Mouse (Mus musculus): ENCODE data around the gene Tmem143. TPM values are rescaled to one million over a fixed set of nuclear protein-coding genes. Genes with fewer than 3 reads are reported as not detected.
"Not testable (repeated sequence)": the region's sequence is repeated elsewhere in the genome, so short reads cannot be mapped to it uniquely, and the experiment has no call there.

The Tmem143 gene
- polyA plus RNA-seq, 1 experiment from 2014 or later = 4.5 TPM

- H3K27ac ChIP-seq (replicated peaks); H3K36me3 ChIP-seq (replicated peaks); DNase-seq (ENCODE audit: low spot score); H3K27me3 ChIP-seq (replicated peaks; ENCODE audit: low read depth, poor library complexity, severe bottlenecking); H3K9me3 ChIP-seq: not testable (repeated sequence)
- H3K4me3 ChIP-seq = peak overlapping the region; percentile 67
- WGBS = 68% methylated on average over 4 of the region's 4 CpGs
- peaks cover 20% of the 10 kb centered on the region for H3K4me1 ChIP-seq
Observed at GRCm38 (mm10) chr7:45898125-45898524, 1.4 kb downstream of the Tmem143 start.

- Histone ChIP-seq H3K4me3 (no peak overlapping the region), H3K27me3 (replicated peaks; ENCODE audit: low read depth, poor library complexity, severe bottlenecking) (no peaks in the 10 kb centered on the region), H3K36me3 (replicated peaks) (no peaks in the 10 kb centered on the region), H3K9me3 (peaks cover 2% of the 10 kb centered on the region; the same call in 1 of the 2 replicates), H3K27ac (replicated peaks) (no peak overlapping the region), H3K4me1 (peaks cover 14% of the 10 kb centered on the region)
- DNase-seq (ENCODE audit: low spot score) = no peak
- WGBS = 61% methylated on average over 5 of the region's 5 CpGs
Observed at GRCm38 (mm10) chr7:45901562-45901961, 4.8 kb downstream of the Tmem143 start.

- 81% methylated on average over 12 of the region's 12 CpGs for WGBS
- Histone ChIP-seq H3K27me3 (replicated peaks; ENCODE audit: low read depth, poor library complexity, severe bottlenecking) (no peaks in the 10 kb centered on the region), H3K9me3 (peaks cover 2% of the 10 kb centered on the region; the same call in 1 of the 2 replicates), H3K27ac (replicated peaks) (no peak overlapping the region), H3K4me3 (no peak overlapping the region), H3K36me3 (replicated peaks) (no peaks in the 10 kb centered on the region; the same call in 1 of the 2 replicates), H3K4me1 (peaks cover 9% of the 10 kb centered on the region)
- peak; percentile 35 for DNase-seq (ENCODE audit: low spot score)
Observed at GRCm38 (mm10) chr7:45902481-45903002, 5.8 kb downstream of the Tmem143 start.

- peaks cover 30% of the 10 kb centered on the region for H3K36me3 ChIP-seq (replicated peaks)
- peaks cover 8% of the 10 kb centered on the region; the same call in 1 of the 2 replicates for H3K9me3 ChIP-seq
- no peaks in the 10 kb centered on the region for H3K27me3 ChIP-seq (replicated peaks; ENCODE audit: low read depth, poor library complexity, severe bottlenecking)
- 88% methylated on average over 9 of the region's 9 CpGs for WGBS
- H3K4me1 ChIP-seq = no peaks in the 10 kb centered on the region
- DNase-seq (ENCODE audit: low spot score) = no peak
- H3K27ac ChIP-seq (replicated peaks) = no peak overlapping the region
- H3K4me3 ChIP-seq = no peak overlapping the region
Observed at GRCm38 (mm10) chr7:45906622-45907021, 9.9 kb downstream of the Tmem143 start.

- DNase-seq (ENCODE audit: low spot score) = no peak
- H3K4me1 ChIP-seq = no peaks in the 10 kb centered on the region
- no peak overlapping the region for H3K27ac ChIP-seq (replicated peaks)
- H3K36me3 ChIP-seq (replicated peaks) = peaks cover 35% of the 10 kb centered on the region
- no peaks in the 10 kb centered on the region for H3K27me3 ChIP-seq (replicated peaks; ENCODE audit: low read depth, poor library complexity, severe bottlenecking)
- peaks cover 8% of the 10 kb centered on the region; the same call in 1 of the 2 replicates for H3K9me3 ChIP-seq
- H3K4me3 ChIP-seq = no peak overlapping the region
Observed at GRCm38 (mm10) chr7:45908384-45908783, 11.6 kb downstream of the Tmem143 start.

- Histone ChIP-seq H3K4me1 (peaks cover under 1% of the 10 kb centered on the region; the same call in 1 of the 2 replicates), H3K9me3 (peaks cover 5% of the 10 kb centered on the region; the same call in 1 of the 2 replicates), H3K27ac (replicated peaks) (no peak overlapping the region), H3K36me3 (replicated peaks) (peaks cover 36% of the 10 kb centered on the region), H3K27me3 (replicated peaks; ENCODE audit: low read depth, poor library complexity, severe bottlenecking) (no peaks in the 10 kb centered on the region), H3K4me3 (no peak overlapping the region)
- DNase-seq (ENCODE audit: low spot score) = no peak
- 95% methylated on average over 16 of the region's 16 CpGs for WGBS
Observed at GRCm38 (mm10) chr7:45909145-45909544, 12.4 kb downstream of the Tmem143 start.

GRCm38 (mm10) chr7:45914067-45914466, 17.3 kb downstream of the Tmem143 start:
- H3K27me3 ChIP-seq (replicated peaks; ENCODE audit: low read depth, poor library complexity, severe bottlenecking) = no peaks in the 10 kb centered on the region
- DNase-seq (ENCODE audit: low spot score) = no peak
- H3K4me3 ChIP-seq = no peak overlapping the region
- H3K4me1 ChIP-seq = peaks cover 29% of the 10 kb centered on the region
- H3K9me3 ChIP-seq = peaks cover 5% of the 10 kb centered on the region; the same call in 1 of the 2 replicates
- H3K27ac ChIP-seq (replicated peaks) = peak overlapping the region; percentile 15; the same call in 1 of the 2 replicates
- 85% methylated on average over 6 of the region's 6 CpGs for WGBS
- peaks cover 29% of the 10 kb centered on the region for H3K36me3 ChIP-seq (replicated peaks)

GRCm38 (mm10) chr7:45915011-45915410, 18.3 kb downstream of the Tmem143 start:
- Histone ChIP-seq H3K27ac (replicated peaks) (no peak overlapping the region), H3K27me3 (replicated peaks; ENCODE audit: low read depth, poor library complexity, severe bottlenecking) (peaks cover 6% of the 10 kb centered on the region), H3K36me3 (replicated peaks) (peaks cover 19% of the 10 kb centered on the region), H3K4me1 (peaks cover 32% of the 10 kb centered on the region), H3K4me3 (no peak overlapping the region), H3K9me3 (peaks cover 1% of the 10 kb centered on the region; the same call in 1 of the 2 replicates)
- 90% methylated on average over 5 of the region's 5 CpGs for WGBS
- DNase-seq (ENCODE audit: low spot score) = no peak

- peaks cover 16% of the 10 kb centered on the region for H3K27me3 ChIP-seq (replicated peaks; ENCODE audit: low read depth, poor library complexity, severe bottlenecking)
- DNase-seq (ENCODE audit: low spot score) = peak; percentile 83
- H3K4me1 ChIP-seq = peaks cover 44% of the 10 kb centered on the region
- H3K4me3 ChIP-seq = peak overlapping the region; percentile 41
- 37% methylated on average over 26 of the region's 26 CpGs for WGBS
- peaks cover 6% of the 10 kb centered on the region for H3K36me3 ChIP-seq (replicated peaks)
- H3K27ac ChIP-seq (replicated peaks) = peak overlapping the region; percentile 86
- H3K9me3 ChIP-seq = no peaks in the 10 kb centered on the region
Observed at GRCm38 (mm10) chr7:45916056-45917003, 19.6 kb downstream of the Tmem143 start.

- peaks cover 6% of the 10 kb centered on the region; the same call in 1 of the 2 replicates for H3K36me3 ChIP-seq (replicated peaks)
- DNase-seq (ENCODE audit: low spot score) = no peak
- H3K27me3 ChIP-seq (replicated peaks; ENCODE audit: low read depth, poor library complexity, severe bottlenecking) = peaks cover 16% of the 10 kb centered on the region
- H3K27ac ChIP-seq (replicated peaks) = peak overlapping the region; percentile 86
- peaks cover 48% of the 10 kb centered on the region for H3K4me1 ChIP-seq
- H3K4me3 ChIP-seq = peak overlapping the region; percentile 41
- no peaks in the 10 kb centered on the region for H3K9me3 ChIP-seq
- 45% methylated on average over 13 of the region's 13 CpGs for WGBS
Observed at GRCm38 (mm10) chr7:45917004-45917704, 20.4 kb downstream of the Tmem143 start.

- Histone ChIP-seq H3K27ac (replicated peaks) (peak overlapping the region; percentile 86), H3K36me3 (replicated peaks) (peaks cover 5% of the 10 kb centered on the region; the same call in 1 of the 2 replicates), H3K4me1 (peaks cover 56% of the 10 kb centered on the region), H3K27me3 (replicated peaks; ENCODE audit: low read depth, poor library complexity, severe bottlenecking) (peaks cover 16% of the 10 kb centered on the region), H3K9me3 (no peaks in the 10 kb centered on the region), H3K4me3 (0 out of 2 replicates have a peak overlapping the region, but pooled peaks have one; percentile 41)
- no peak for DNase-seq (ENCODE audit: low spot score)
- 90% methylated on average over 15 of the region's 15 CpGs for WGBS
Observed at GRCm38 (mm10) chr7:45917926-45918325, 21.2 kb downstream of the Tmem143 start.

GRCm38 (mm10) chr7:45919083-45919671, 22.4 kb downstream of the Tmem143 start:
- WGBS = 60% methylated on average over 14 of the region's 14 CpGs
- H3K27ac ChIP-seq (replicated peaks) = 0 out of 2 replicates have a peak overlapping the region, but pooled peaks have one; percentile 14
- H3K36me3 ChIP-seq (replicated peaks) = no peaks in the 10 kb centered on the region; the same call in 1 of the 2 replicates
- H3K4me3 ChIP-seq = no peak overlapping the region
- H3K4me1 ChIP-seq = peaks cover 67% of the 10 kb centered on the region
- H3K27me3 ChIP-seq (replicated peaks; ENCODE audit: low read depth, poor library complexity, severe bottlenecking) = peaks cover 16% of the 10 kb centered on the region
- no peaks in the 10 kb centered on the region for H3K9me3 ChIP-seq
- DNase-seq (ENCODE audit: low spot score) = no peak
